Mouse (Mus musculus): ENCODE results near the gene Nanp.

Nanp gene

DNA sequence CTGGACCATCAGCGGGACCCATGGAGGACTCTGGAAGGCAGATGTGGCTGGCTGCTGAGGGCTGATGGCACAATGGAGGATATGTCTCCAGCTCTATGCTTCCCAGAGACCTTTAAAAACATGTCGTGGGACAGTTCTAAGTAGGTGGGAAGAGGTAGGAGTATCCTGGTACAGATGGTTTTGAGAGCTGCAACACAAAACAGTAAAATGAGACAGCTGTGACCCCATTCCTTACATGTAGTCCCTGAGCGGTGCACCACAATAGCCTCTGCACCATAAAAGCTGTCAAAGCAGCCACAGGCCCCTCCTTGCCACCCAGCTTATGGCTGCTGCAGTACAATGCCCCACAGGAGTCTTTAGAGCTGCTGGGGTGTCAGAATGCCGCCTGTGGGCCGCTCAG is 41.6 kb downstream of the Nanp start:
- no peak for DNase-seq (ENCODE audit: low spot score in 2 of 2)

DNA sequence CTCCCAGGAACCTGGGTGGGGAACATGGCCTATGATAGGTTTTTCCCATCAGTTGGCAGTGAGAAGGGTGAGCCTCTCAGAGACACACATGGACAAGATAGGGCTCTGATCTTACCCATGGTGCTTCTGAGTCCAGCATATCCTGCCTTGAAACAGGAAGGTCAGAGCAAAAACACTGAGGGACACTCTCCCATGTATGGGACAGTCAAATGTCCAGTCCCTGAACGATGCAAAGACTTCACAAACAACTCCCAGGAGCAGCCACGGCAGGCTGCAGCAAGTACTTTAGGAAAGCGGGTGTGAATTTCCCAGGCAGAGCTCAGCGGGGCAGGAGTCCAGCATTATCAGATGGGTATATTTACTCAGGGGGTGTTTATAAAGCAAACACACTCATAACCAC is 43.9 kb downstream of the Nanp start:
- DNase-seq (ENCODE audit: low spot score in 2 of 2), result no peak

DNA sequence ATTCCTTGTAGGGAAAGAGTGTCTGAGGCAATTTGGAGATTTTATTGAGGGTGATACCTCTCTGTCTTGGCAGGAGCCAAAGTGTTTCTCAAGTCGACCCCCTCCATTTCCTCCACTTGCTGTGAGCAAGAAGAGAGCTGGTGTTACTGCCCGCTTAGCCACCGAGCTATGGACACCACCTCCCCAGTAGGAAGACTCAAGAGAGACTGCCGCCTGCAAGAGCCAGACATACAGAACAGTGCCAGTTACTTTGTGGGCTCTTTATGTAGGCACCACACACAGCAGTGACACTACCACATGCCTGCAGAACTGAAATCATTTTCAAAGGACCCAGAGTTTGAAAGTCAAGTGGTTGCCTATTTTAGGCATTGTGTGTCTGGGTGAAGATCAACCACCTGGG is 48.1 kb downstream of the Nanp start:
- DNase-seq (ENCODE audit: low spot score in 2 of 2), result no peak

DNA sequence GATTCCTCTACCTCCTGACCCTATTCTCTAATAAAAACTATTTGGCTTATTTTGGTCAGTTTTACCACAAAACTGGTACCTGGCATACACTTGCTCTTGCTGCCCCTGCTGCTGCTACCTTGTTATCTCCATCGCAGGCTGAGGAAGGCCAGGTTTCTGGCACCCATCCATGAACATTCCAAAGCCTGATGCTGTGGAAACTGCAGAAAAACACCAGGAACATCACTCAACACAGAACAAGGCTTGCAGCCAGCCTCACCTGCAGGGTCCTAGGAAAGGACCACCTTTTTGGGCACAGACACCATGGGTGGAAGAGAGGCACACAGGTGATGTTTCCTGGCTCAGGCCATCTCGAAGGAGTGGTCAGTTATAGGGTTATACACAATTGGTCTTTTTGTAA is 48.7 kb downstream of the Nanp start:
- DNase-seq (ENCODE audit: low spot score in 2 of 2), result no peak

DNA sequence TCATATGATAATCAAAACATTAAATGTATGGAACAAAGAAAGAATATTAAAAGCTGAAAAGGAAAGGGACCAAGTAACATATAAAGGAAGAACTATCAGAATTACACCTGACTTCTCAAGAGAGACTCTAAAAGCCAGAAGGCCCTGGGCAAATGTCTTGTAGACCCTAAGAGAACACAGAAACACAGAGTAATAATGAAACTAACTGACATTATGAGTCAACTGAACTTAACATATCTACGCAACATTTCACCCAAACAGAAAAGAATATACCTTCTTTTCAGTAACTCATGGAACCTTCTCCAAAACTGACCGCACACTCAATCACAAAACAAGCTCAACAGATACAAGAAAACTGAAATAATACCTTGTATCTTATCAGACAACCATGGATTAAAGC is 53.8 kb downstream of the Nanp start:
- DNase-seq (ENCODE audit: low spot score in 2 of 2), result no peak

DNA sequence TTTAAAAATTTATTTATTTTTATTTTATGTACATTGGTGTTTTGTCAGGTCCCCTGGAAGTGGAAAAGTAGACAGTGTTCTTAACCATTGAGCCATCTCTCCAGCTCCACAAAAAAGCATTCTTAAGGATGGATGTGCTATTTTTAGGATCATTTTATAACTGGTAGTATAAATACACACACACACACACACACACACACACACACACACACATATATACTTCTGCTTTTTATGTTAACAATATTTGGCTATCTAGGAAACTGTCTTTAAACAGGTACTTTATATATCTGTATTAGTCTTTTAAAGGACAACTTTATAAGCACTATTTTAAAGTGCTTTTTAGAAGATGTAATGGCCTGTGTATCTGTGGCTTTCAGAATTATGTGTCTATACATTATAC is 57.1 kb downstream of the Nanp start:
- DNase-seq (ENCODE audit: low spot score in 2 of 2), result no peak

DNA sequence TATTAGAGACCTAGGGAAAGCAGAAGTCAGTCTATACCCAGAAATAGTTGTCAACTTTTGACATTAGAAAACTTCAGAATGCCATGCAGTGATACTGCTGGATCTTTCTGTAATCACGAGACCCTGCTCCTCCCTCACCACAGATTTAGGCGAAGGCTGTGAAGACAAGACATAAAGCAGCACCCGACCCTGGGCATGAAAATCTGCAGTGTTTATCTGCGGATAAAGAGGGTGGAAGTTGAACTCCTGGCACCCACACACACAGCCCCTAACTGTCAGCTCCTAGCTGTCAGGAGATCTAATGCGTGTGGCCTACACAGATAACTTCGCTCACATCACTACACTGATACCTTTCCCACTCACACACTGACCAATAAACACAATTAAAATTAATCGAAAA is 57.7 kb downstream of the Nanp start:
- DNase-seq (ENCODE audit: low spot score in 2 of 2), result no peak

DNA sequence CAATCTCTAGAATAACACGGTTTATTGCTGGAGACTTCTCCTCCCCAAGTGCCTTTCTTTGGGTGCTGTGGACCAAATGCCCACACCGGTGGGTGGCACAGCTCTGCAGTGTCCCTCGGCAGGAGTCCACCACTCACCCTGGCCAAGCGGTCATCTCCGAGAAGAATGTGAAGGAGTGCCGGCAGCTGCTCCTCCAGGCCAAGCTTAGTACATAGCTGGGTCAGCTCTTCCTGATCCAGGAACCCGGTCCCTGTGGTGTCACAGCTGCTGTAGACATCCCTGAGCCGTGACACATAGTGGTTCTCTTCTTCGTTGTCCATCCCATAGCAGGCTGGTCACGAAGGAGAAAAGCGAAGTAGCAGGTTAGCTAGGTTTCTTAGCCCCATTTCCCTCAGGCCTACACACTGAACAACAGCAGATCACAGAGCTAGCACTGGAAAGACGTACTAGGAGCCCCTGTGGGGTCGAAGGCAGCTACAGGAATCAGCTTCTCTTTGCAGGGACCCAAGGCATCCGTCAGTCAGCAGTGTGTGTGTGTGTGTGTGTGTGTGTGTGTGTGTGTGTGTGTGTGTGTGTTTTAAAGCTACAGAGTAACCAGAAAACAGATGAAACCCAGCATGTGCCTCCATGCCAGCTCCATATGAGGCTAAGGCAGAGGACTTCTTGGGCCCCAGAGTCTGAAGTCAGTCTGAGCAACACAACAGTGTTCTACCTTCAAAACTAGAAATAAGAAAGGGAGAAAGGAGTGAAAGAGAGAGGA is 59.2 kb downstream of the Nanp start:
- DNase-seq (ENCODE audit: low spot score in 2 of 2), result no peak
